Mouse (Mus musculus) cerebellum, postnatal 14 days (tissue): ENCODE measurements around the gene Mef2c.

Experiments used
- DNase-seq, 2 experiments: peaks; one replicate each; pipeline ENCODE4 v3.0.0; 2021; ENCODE audit warnings: mixed read lengths in 2 of 2

Mef2c gene

GRCm38 (mm10) chr13:83573327-83573726, 69.5 kb downstream of the Mef2c start:
- no peak for DNase-seq

GRCm38 (mm10) chr13:83573855-83574583, 70.2 kb downstream of the Mef2c start:
- DNase-seq, result no peak

GRCm38 (mm10) chr13:83574866-83575265, 71.0 kb downstream of the Mef2c start:
- no peak for DNase-seq

- DNase-seq, result no peak
These were observed 75.6 kb downstream of the Mef2c start for GRCm38 (mm10) chr13:83579410-83579809.

- no peak for DNase-seq
These were observed 77.0 kb downstream of the Mef2c start for GRCm38 (mm10) chr13:83580856-83581255.

- DNase-seq, result no peak
These were observed 78.7 kb downstream of the Mef2c start for GRCm38 (mm10) chr13:83582564-83582963.

- no peak for DNase-seq
These were observed 80.0 kb downstream of the Mef2c start for GRCm38 (mm10) chr13:83583881-83584280.

- DNase-seq, result no peak
These were observed 81.5 kb downstream of the Mef2c start for GRCm38 (mm10) chr13:83585359-83585758.

GRCm38 (mm10) chr13:83588186-83588585, 84.4 kb downstream of the Mef2c start:
- DNase-seq, result no peak

GRCm38 (mm10) chr13:83590886-83591285, 87.1 kb downstream of the Mef2c start:
- DNase-seq, result no peak

- no peak for DNase-seq
These were observed 91.6 kb downstream of the Mef2c start for GRCm38 (mm10) chr13:83595429-83595828.

GRCm38 (mm10) chr13:83596989-83597738, 93.3 kb downstream of the Mef2c start:
- DNase-seq, result no peak

- DNase-seq, result no peak
These were observed 93.9 kb downstream of the Mef2c start for GRCm38 (mm10) chr13:83597739-83598210.

- no peak for DNase-seq
These were observed 96.5 kb downstream of the Mef2c start for GRCm38 (mm10) chr13:83600301-83600700.

GRCm38 (mm10) chr13:83601741-83602140, 97.9 kb downstream of the Mef2c start:
- DNase-seq, result no peak

- DNase-seq, result peak; percentile 49 to 53
These were observed 99.8 kb downstream of the Mef2c start for GRCm38 (mm10) chr13:83603373-83604265.

GRCm38 (mm10) chr13:83604320-83604719, 100.5 kb downstream of the Mef2c start:
- peak; percentile 54 to 56 for DNase-seq

- DNase-seq, result peak; percentile 18 to 23
These were observed 101.0 kb downstream of the Mef2c start for GRCm38 (mm10) chr13:83604785-83605184.

GRCm38 (mm10) chr13:83607883-83608581, 104.2 kb downstream of the Mef2c start:
- DNase-seq, result peak; percentile 11 to 16

- no peak for DNase-seq
These were observed 105.2 kb downstream of the Mef2c start for GRCm38 (mm10) chr13:83608851-83609516.

GRCm38 (mm10) chr13:83609517-83609878, 105.7 kb downstream of the Mef2c start:
- no peak for DNase-seq

GRCm38 (mm10) chr13:83610124-83610523, 106.3 kb downstream of the Mef2c start:
- no peak for DNase-seq
